Mouse (Mus musculus) frontal cortex, adult 2 months (tissue): Measurements from ENCODE around the gene Kif26a. TPM values are rescaled to one million over a fixed set of nuclear protein-coding genes. Genes with fewer than 3 reads are reported as not detected.

Experiments used
- DNase-seq, 2 experiments: peaks; one replicate each; pipeline ENCODE4 v3.0.0; 2022; ENCODE audit warnings: low spot score in 1 of 2; ENCODE audit errors: extremely low spot score in 1 of 2
- polyA plus RNA-seq: library from polyadenylated mRNA; depleted of rRNA; stranded (reverse); fragments of >200 nt; gene quantifications from 2 replicates; pipeline ENCODE4 v1.2.3, GENCODE M21; 2012

The Kif26a gene
- polyA plus RNA-seq, 1 experiment: 8.3 TPM

DNA sequence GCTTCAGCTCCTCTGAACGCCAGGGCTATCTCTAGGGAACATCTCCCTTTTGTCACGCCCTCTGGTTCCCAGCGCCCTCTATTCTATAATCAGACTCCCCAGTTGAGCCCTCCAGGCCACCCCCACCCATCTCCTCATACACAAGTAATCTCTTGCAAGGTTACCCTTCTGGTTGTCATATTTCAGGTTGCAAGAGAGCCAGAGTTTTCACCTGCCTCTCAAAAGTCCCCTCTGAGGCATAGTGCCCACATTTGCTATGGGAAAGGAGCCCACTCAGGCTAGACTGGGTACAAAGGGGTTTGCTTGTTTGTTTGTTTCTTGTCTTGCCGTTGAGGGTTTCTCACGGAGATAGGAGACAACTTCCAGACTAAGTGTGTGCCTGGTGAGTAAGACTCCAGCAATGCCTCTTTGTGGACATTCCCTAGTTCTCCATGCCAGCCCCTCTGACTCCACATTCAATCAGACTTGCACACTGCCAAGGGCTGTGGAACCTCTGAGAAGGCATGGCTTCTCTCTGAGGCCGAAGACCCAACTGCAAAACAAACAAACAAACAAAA lies 16.6 kb upstream of the Kif26a start:
- no peak for DNase-seq

DNA sequence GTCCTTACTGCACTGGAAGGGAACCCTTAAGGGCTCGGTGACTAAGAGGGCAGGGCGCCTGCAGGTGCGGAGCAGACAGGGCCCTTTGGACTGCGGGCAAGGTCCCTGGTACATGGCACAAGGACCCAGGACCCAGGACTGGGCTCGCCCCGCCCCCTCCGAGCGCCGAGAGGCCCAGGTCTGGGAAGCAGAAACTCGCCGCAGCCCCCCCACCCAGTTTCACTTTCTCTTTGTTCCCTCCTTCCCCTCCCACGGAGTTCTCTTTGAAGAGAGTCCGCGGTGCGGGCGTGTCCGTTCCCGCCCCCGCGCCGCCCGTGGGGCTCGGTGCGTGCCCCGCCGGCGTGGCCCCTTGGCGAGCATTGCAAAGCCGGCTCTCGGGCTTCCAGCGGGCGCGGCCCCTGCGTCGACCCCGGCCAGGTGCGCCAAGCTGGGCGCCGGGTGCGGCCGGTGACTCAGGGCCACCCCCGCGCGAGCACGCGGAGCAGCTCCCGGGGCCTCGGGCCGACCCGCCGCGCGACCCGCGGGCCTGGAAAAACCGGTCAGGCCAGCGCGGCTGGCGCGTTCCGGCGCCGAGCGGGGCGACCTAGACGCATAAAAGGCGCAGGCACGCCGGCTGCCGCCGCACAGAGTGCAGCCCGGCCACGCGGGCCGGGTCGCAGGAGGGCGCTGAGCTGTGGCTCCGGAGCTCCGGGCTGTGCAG lies 15.7 kb upstream of the Kif26a start:
- DNase-seq: no peak

DNA sequence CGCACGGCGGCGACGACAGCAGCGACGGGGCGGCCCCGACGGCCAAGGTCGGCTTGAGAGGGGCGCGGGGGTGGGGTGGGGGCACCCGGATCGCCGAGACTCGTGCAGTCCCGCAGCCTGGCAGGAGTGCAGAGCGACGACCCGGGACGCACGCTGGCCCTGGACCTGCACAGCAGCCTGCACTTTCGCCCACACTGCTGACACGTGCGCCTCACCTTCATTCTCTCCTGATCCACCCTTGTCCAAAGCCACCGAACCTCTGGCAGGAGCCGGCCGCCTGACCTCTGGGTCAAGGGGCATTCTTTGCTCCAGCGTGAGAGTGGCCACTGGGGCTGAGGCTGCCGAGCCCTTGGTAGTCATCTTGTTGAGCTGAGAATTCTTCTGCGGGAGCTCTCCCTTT lies 15.1 kb upstream of the Kif26a start:
- no peak for DNase-seq

DNA sequence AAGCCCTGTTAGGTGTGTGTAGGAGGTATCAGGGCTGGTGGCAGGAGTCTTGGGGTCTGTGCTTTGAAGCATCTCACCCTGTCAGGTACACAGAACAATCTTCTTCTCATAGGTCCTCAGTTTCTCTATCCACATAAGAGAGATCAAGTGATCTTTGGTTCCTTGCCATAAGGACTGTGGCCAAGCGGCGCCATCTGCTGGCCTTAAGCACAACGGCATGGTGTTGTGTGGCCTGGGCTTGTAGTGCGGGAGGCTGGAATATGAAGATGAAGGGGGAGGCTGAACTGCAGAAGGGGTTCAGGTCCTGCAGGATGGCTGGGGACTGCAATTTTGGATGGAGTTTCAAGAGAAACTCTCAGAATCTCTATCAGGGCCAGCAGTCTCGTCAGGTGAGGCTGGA lies 5.8 kb upstream of the Kif26a start:
- DNase-seq: peak in 1 of 2 experiments; percentile 76

DNA sequence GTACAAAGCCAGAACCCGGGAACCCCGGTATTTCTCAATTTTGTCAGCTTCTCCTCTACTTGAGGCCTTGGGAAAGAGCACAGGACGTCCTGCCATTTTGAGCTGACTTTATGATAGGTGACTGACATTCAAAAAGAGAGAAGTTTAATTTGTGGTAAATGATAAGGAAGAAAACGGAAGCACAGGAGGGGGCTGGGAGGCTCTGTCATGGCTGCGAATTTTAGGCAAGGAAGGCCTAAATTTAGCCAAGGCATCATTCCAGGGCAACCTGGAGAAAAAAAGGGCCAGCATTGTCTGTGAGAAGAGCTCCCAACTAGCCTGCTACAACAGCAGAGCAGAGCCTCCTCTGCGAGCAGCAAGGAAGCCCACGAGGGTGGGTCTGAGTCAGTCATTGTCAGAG lies 5.3 kb upstream of the Kif26a start:
- no peak for DNase-seq

DNA sequence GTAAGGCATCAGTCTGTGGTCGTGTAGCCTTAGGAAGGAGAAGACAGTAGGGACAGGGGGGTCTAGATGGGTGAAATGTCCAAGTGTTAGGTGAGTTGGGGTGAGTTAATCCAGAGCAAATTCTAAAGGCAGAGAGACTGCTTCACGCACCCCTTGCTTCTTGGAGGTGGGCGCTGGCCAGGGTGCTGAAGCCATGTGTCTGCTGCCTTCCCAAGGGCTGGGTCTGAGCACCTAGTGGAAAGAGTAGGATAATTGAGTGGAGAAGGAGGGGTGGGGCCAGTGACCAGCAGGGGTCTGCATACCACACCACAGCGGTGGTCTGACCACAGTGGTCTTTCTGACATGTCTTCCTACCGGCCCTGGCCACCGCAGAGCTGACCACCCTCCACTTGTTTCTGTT lies 4.7 kb upstream of the Kif26a start:
- DNase-seq: no peak

DNA sequence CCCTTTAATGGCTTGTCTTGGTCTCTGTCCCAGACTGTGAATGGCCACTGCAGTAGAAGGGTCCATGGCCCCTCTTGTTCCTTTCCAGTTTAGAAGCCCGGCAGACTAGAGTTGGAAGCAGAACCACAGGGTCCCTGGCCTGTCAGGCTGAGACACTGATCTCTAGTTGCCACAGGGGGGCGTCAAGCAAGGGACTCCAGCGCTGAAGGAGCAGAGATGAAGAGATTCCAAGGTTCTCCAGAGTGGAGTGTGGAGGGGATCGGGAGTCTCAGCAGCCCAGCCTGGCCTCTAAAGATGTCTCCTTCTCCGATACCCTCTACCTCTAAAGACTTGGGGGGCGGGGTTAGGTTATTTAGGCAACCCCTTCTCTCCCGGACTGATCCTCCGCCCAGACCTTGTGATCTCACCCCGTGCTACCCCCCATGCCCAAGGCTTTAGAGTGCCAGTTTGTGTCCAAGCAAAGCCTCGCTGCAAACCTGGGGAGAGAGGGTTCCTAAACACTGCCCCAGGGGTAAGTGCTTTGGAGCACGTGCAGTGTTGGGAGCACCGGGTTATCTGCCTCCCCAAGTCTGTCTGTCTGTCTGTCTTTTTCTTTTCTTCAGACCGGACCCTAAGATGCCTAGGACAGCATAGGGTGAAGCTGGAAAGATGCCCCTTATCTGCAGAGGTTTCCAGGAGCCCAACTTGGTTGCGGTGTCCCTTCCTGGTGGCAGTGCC lies 2.7 kb upstream of the Kif26a start:
- DNase-seq: peak in 1 of 2 experiments; percentile 47

DNA sequence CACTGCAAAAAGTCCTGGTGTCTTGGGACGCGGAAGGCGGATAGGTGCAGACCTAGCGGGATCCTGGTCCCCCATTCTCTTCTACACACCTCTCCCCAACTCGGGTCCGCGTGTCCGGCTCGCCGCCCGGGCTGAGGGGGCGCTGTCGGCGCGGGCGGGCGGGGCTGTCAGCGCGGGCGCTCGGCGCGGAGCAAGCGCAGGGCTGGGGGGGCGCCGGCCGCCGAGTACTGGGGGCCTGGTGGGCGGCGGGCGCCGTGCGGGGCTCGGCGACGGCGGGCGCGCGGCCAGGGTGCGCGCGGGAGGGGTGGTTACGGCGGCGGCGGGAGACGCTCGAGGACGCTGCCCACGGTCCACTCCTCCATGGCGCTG lies 2.2 kb upstream of the Kif26a start:
- DNase-seq: no peak

DNA sequence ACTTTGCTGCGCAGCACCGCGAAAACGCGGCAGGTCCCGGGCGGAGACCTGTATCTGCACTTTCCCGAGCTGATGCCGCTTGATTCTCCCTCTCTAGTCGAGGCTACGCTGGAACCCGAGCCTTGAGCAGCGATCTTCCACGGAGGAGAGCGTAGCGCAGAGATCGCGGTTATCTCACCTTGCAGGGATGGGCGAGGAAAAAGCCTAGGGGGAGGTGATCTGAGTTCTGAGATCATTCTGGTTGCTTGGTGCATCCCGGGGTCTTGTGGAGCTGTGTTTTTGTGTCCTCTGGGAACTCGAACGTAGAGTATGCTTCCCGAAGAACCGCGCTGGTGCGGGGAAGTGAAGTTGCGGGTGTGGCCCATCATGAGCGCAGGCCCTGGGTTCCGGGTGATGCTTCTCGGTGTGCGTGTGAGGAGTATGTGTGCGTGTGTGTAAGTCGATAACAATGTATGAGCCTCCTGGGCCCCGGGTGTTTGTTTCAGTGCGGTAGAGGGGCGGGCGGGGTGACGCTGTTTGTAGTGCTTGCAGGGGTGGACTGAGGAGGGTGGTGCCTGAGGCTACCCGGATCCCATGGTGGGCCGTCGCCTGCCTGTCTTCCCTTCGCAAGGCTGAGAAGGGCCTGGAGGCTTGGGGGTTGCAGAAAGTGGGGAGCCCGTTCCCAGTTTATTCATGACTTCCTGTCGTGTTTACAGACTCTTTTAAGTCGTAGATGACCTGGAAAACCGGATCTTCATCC lies 1.5 kb upstream of the Kif26a start:
- DNase-seq: no peak

DNA sequence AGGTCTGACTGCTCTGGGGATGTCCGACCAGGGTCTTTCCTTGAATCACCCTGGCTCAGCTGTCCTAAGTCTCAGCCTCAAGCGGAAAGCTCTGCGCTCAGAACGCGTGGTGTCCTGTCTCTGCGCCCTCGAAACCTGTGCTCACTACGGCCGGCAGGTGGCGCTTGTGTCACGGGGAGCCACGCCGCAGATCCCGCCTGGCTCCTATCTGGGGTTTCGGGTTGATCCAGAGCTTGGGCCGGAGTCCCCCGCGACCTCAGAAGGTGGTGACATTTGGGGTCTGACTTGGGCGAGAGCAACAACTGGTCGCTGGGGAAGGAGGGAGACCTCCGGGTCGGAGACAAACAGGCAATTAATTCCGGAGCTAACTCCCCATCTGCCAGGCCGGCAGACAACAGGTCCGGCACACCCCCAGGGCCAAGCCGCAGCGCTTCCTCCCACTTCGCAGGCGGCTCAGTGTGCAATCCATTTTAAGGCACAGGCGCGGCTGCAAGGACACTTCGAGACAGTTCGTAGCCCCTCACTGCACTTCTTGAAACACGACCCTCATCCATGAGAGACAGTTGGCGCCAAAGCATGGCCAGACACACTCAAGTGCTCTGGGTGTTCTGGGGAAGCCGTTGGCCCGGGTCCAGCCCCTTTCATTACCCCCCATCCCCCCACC lies 665 bp upstream of the Kif26a start:
- peak in 1 of 2 experiments; percentile 90 for DNase-seq

DNA sequence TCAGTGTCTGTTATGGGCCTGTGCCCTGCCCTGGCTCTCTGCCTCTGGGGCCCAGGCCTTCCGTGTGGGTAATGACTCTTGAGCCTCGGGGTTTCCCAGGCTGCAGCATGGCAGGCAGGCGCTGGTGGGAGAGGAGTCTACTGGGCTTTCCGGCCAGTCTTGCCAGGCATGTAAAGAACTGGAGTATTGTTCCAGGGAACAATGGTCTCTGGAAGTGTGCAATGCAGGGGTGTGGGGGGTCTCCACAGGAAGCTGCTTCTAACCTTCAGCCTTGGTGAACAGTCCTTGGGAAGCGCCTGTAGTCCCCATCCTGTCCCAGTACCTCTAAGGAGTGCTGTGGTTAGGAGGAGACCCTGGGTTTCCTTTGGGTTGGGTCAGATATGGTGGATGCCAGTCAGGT lies 1.4 kb downstream of the Kif26a start:
- no peak for DNase-seq

DNA sequence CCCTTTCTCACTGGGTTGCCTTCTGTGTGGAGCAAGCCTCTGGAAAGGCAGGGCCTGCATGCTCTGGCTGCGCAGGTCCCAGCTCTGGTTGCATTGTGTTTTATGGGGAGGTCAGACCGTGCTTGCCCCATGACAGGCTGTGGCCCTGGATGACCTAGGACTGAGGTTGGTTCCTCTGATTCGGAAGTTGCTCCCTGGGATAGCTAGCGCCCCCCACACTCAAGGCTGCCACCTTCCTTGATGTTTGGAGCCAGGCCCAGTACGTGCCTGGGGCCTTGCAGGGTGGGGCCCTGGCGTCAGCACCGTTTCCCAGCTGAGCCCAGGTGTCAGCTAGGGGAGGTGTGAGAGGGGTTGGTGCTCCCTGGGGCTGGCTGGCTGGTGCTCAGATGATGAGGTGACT lies 4.0 kb downstream of the Kif26a start:
- no peak for DNase-seq

DNA sequence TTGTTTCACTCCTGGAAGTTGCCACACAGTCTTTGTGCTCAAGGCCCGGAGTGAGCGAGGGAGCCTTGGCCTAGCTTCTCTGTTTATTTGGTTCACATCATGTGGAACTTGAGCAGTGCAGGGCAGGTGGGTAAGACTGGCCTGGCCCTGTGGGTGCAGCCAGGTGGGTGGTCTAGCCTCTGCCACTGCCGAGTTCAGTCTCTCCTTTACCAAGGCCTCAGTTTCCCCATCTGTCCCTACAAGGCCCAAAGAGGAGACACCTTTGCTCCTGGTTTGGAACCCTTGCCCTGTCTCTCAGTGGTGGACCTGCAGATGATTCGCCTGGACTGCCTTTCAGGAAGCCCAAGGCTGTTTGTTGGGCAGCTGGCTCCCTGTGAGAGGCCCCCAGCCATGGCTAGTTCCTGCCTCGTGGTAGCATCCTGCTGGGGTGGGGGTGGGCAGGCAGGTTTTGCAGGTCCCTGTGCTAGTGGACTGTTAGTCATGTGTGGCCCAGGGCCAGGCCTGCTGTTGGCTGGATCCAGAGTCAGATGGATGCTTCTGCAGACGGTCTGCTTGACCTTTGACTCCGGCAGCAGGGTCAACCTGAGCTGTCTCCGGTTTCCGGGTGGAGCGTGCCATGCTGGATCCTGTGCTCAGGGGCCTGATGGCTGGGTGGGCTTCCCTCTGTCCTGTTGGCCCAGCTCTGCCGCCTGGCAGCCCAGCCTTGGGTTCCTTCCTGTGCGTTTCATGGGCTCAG lies 5.4 kb downstream of the Kif26a start:
- DNase-seq: no peak

DNA sequence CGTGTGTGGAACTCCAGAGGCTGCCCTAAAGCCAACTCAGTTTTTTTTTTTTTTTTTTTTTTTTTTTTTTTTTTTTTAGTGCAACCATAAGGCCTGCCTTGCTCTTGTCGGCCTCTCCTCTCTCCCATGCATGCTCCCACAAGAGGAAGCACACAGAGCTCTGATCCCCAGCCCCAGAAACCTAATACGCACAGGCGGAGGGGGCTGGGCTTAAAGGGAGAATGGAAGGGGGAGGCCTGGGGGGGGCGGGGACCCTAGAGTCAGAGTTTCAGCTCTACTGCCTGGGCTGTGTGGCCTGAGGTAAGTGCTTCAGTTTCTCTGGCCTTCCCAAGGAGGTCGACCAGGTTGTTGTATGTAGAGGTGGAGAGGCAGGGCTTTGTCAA lies 6.0 kb downstream of the Kif26a start:
- DNase-seq: no peak

DNA sequence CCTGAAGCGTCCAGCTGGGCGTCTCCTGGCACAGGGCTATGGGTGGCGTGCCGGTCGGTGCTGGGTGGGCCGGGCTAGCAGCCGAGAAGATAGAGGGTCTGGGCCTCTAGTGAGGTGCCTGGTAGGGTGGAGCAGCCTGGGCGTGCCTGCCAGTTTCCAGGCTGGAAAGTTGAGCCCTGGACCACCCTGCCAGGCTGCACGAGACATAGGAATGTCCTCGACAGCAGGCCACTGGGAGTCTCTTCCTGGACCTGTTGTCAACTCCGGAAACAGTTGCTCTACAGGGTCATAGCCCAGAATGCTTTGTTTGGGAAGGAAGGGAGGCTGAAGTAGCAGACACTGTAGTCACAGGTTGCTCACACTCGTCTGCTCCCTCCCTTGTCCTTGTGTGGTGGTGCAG lies 7.6 kb downstream of the Kif26a start:
- no peak for DNase-seq

DNA sequence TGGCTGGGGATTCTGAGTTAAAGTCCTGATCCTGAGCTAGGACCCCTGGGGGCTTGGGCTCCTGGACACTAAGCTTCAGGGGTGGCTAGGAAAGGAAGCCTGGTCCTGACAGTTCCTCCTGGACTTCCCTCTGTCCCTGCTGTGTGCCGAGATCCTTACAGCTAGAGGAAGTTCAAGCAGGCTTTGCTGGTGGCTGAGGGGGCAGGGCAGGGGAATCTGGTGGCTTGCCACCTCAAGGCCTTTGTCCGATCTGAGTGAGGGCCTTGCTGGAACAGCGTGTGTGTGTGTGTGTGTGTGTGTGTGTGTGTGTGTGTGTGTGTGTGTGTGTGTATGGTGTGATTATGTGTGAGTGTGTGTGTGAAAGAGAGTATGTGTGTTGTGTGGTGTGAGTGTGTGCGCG lies 8.5 kb downstream of the Kif26a start:
- DNase-seq: no peak

DNA sequence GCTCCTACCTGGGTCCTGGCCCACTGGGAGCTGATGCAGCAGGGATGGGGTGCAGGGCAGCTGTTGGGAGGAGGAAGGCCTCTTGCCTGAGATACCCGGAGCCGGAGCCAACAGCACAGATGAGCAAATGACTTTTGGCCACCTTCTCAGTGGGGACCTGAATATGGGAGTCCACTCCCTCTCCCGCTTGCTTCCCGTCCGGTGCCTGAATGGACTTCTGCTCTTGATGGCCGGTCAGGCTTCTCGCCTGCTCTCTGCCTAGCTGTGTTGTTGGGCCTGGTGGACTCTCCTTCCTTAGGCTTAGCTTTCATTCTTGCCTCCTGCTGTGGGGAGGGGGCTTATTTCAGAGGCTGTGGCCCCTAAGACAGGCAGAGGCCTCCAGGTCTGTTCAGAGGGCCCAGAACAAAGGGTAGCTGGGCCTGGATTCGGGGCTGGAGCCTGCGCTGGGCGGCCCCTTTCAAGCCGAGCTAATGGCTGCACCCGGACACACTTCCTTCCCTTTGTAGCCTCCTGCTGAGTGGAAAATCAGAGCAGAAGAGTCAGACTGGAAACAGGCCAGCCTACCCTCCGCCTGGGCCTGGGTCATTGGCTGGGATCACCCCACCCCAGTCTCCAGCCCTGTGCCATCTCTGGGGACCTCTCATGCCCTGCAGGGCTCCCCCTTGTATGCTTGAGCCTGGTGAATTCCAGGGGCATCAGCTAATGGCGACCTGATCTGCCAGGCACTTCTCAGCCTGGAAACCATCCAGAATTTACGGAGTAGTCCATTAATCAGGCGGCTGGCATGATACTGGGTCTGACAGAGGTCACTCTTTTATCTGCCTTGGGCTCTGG lies 9.4 kb downstream of the Kif26a start:
- DNase-seq: no peak

DNA sequence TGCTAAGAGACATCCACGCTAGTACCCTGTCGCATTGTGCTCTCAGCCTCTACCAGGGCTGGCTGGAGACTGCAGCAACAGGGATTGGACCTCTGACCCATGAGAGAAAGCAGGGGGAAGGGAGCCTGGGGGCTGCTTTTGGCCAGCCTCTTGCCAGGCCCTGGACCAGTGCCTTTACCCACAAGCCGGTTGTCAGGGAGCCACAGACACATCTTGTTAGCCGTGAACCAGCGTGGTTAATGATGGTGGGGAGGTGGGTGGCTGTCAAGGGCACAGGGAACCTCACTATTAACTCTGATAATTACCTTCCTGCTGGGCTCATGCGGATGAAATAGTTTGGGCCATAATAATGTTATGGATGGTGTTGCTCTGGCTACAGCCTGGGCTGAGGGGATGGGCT lies 10.8 kb downstream of the Kif26a start:
- DNase-seq: no peak

DNA sequence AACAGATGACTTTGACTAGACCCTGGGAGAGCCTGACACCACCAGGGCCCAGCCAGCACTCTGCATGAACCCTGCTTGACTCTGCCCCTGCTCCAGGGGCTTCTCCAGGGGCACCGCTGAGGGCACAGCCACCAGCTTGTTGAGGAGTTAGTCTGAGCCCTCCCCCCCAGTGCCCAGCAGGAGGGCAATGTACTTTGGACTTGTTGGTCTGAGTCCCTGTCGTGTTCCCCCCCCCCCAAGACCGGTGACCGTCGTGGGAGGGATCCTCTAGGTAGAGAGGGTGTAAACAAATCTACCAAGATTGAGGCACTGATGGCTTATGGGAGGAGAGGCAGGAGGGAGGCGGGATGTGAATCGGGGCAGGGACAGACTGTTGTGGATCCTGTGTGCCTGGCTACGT lies 12.2 kb downstream of the Kif26a start:
- no peak for DNase-seq
